Mouse (Mus musculus) brain, embryonic 14.5 days (tissue): ENCODE results near the gene Trappc11.

ENCODE experiments used
- CTCF ChIP-seq: fragments of 200-500 bp; IDR thresholded peaks from 2 replicates; pipeline ENCODE4 v1.5.1; 2012; ENCODE audit warnings: inconsistent platforms, mild to moderate bottlenecking, moderate library complexity, borderline replicate concordance; ENCODE audit not compliant: insufficient read depth, insufficient read length; ENCODE audit errors: extremely low read depth
- POLR2A ChIP-seq: fragments of 200-500 bp; IDR thresholded peaks from 2 replicates; pipeline ENCODE4 v1.6.1; 2012; ENCODE audit warnings: mild to moderate bottlenecking, inconsistent platforms, borderline replicate concordance; ENCODE audit not compliant: poor library complexity, insufficient read depth, insufficient read length, severe bottlenecking; ENCODE audit errors: extremely low read depth

DNA sequence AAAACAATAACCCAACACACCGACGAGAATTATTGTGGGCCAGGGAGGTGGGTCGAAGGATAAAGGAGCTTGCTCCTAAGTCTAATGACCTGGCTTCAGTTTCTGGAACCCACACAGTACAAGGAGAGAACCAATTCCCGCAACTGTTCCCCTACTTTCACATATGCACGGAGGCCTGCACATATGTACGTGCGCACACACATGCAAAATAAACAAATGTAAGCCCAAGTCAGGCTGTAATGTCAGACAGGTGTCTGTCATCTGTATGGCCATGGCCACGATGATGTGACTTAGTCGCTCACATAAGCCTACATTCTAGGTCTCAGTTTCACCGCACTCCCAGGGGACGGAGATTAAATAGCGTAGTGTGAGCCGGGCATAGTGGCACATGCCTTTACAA, 30.7 kb downstream of the Trappc11 start:
- TF ChIP-seq CTCF = no peak
- no peak for TF ChIP-seq POLR2A
